Mouse (Mus musculus) hindbrain, embryonic 10.5 days (tissue): Measurements from ENCODE around the gene Ccdc110. TPM values are rescaled to one million over a fixed set of nuclear protein-coding genes. Genes with fewer than 3 reads are reported as not detected.
A peak's percentile ranks its signal among the peaks of the same experiment; 100 is the strongest.

ENCODE experiments used
- DNase-seq: peaks from one replicate; pipeline ENCODE4 v3.0.0-alpha.2; 2017; ENCODE audit warnings: low spot score
- H3K27ac ChIP-seq: fragments of 300-500 bp; sonication (generic); 2 replicates; pipeline ENCODE4 v1.5.1; 2016; ENCODE audit warnings: mild to moderate bottlenecking, moderate library complexity
- H3K27me3 ChIP-seq: fragments of 300-500 bp; sonication (generic); 2 replicates; pipeline ENCODE4 v1.6.1; 2016; ENCODE audit warnings: mild to moderate bottlenecking; ENCODE audit not compliant: poor library complexity, insufficient read depth, severe bottlenecking
- H3K36me3 ChIP-seq: fragments of 300-500 bp; sonication (generic); 2 replicates; pipeline ENCODE4 v1.6.1; 2016; ENCODE audit warnings: mild to moderate bottlenecking, moderate library complexity
- H3K4me1 ChIP-seq: fragments of 300-500 bp; sonication (generic); replicated peaks from 2 replicates; pipeline ENCODE4 v1.6.1; 2016; ENCODE audit warnings: mild to moderate bottlenecking
- H3K4me3 ChIP-seq: fragments of 300-500 bp; sonication (generic); 2 replicates; pipeline ENCODE4 v1.5.1; 2016; ENCODE audit warnings: mild to moderate bottlenecking, moderate library complexity
- H3K9me3 ChIP-seq: fragments of 300-500 bp; sonication (generic); 2 replicates; pipeline ENCODE4 v1.6.1; 2016; ENCODE audit warnings: mild to moderate bottlenecking, moderate library complexity
- WGBS: fragments of 180-500 bp; shearing (Covaris S2); methylation state at CpG from one replicate; pipeline ENCODE4 v1.1.7; 2016; 5-methylcytosine and 5-hydroxymethylcytosine counted together
- polyA plus RNA-seq: library from polyadenylated mRNA; unstranded; fragments of >200 nt; fragmentation: Nextera tagmentation; extraction: Ambion mirVana; gene quantifications from 2 replicates; pipeline ENCODE4 v1.2.1, GENCODE M21; 2016

Ccdc110 gene
- polyA plus RNA-seq = not detected in 2 replicates

- WGBS = 6% methylated on average over 23 of the region's 23 CpGs
Measured at GRCm38 (mm10) chr8:45934582-45935014, at the start of gene Ccdc110. Gene Ccdc110 (plus strand): TSS chr8:45934619.

GRCm38 (mm10) chr8:45885202-45885685, 49.2 kb upstream of the Ccdc110 start, which contains the start of gene Pdlim3:
Gene Pdlim3 (plus strand): TSS chr8:45885461.
- Histone ChIP-seq H3K27me3 (peaks cover 29% of the 10 kb centered on the region), H3K27ac (no peak within 1 kb of the TSS), H3K4me3 (peak within 1 kb of the TSS; percentile 54), H3K9me3 (no peaks in the 10 kb centered on the region), H3K36me3 (no peaks in the 10 kb centered on the region), H3K4me1 (peaks cover 15% of the 10 kb centered on the region)
- peak; percentile 54 for DNase-seq
- 2% methylated on average over 22 of the region's 22 CpGs for WGBS

More at GRCm38 (mm10) chr8:45934582-45935014, at the start of gene Ccdc110:
- Histone ChIP-seq H3K36me3 (no peaks in the 10 kb centered on the region), H3K4me1 (no peaks in the 10 kb centered on the region; the same call in 1 of the 2 replicates), H3K4me3 (peak within 1 kb of the TSS; percentile 50), H3K9me3 (peaks cover 8% of the 10 kb centered on the region), H3K27me3 (no peaks in the 10 kb centered on the region), H3K27ac (no peak within 1 kb of the TSS)
- DNase-seq = peak; percentile 93

GRCm38 (mm10) chr8:45885775-45886174, 48.6 kb upstream of the Ccdc110 start:
- peaks cover 29% of the 10 kb centered on the region for H3K27me3 ChIP-seq
- no peaks in the 10 kb centered on the region for H3K9me3 ChIP-seq

GRCm38 (mm10) chr8:45889737-45890136, 44.7 kb upstream of the Ccdc110 start:
- Histone ChIP-seq H3K27ac (no peak overlapping the region), H3K4me3 (no peak overlapping the region), H3K36me3 (no peaks in the 10 kb centered on the region), H3K4me1 (peaks cover 9% of the 10 kb centered on the region), H3K27me3 (peaks cover 13% of the 10 kb centered on the region), H3K9me3 (no peaks in the 10 kb centered on the region)
- WGBS = 93% methylated on average over 7 of the region's 7 CpGs
- DNase-seq = no peak

More at GRCm38 (mm10) chr8:45885775-45886174, 48.6 kb upstream of the Ccdc110 start:
- Histone ChIP-seq H3K27ac (no peak overlapping the region), H3K36me3 (no peaks in the 10 kb centered on the region), H3K4me3 (peak overlapping the region; percentile 54), H3K4me1 (peaks cover 15% of the 10 kb centered on the region)
- 35% methylated on average over 2 of the region's 2 CpGs for WGBS
- no peak for DNase-seq

GRCm38 (mm10) chr8:45896590-45896989, 37.8 kb upstream of the Ccdc110 start:
- H3K36me3 ChIP-seq = no peaks in the 10 kb centered on the region
- no peak for DNase-seq
- H3K27me3 ChIP-seq = no peaks in the 10 kb centered on the region
- no peak overlapping the region for H3K27ac ChIP-seq
- H3K4me1 ChIP-seq = peaks cover 4% of the 10 kb centered on the region; the same call in 1 of the 2 replicates
- no peak overlapping the region for H3K4me3 ChIP-seq
- WGBS = 87% methylated on average over 3 of the region's 3 CpGs
- peaks cover 4% of the 10 kb centered on the region; the same call in 1 of the 2 replicates for H3K9me3 ChIP-seq

GRCm38 (mm10) chr8:45899783-45900182, 34.6 kb upstream of the Ccdc110 start:
- Histone ChIP-seq H3K4me3 (no peak overlapping the region), H3K36me3 (no peaks in the 10 kb centered on the region), H3K9me3 (peaks cover 4% of the 10 kb centered on the region; the same call in 1 of the 2 replicates), H3K27me3 (no peaks in the 10 kb centered on the region), H3K27ac (no peak overlapping the region), H3K4me1 (peaks cover 4% of the 10 kb centered on the region; the same call in 1 of the 2 replicates)
- DNase-seq = no peak
- 72% methylated on average over 3 of the region's 3 CpGs for WGBS

GRCm38 (mm10) chr8:45901626-45902025, 32.8 kb upstream of the Ccdc110 start:
- Histone ChIP-seq H3K4me1 (peaks cover 4% of the 10 kb centered on the region; the same call in 1 of the 2 replicates), H3K27ac (no peak overlapping the region), H3K9me3 (no peaks in the 10 kb centered on the region), H3K36me3 (no peaks in the 10 kb centered on the region), H3K27me3 (no peaks in the 10 kb centered on the region), H3K4me3 (no peak overlapping the region)
- 79% methylated on average over 8 of the region's 8 CpGs for WGBS
- no peak for DNase-seq

GRCm38 (mm10) chr8:45903659-45904058, 30.8 kb upstream of the Ccdc110 start:
- WGBS = 53% methylated on average over 3 of the region's 3 CpGs
- no peaks in the 10 kb centered on the region for H3K9me3 ChIP-seq
- no peak for DNase-seq
- no peak overlapping the region for H3K27ac ChIP-seq
- no peak overlapping the region for H3K4me3 ChIP-seq
- peaks cover 4% of the 10 kb centered on the region; the same call in 1 of the 2 replicates for H3K4me1 ChIP-seq
- no peaks in the 10 kb centered on the region for H3K36me3 ChIP-seq
- H3K27me3 ChIP-seq = no peaks in the 10 kb centered on the region

- no peaks in the 10 kb centered on the region for H3K36me3 ChIP-seq
- DNase-seq = no peak
- H3K4me1 ChIP-seq = no peaks in the 10 kb centered on the region
- H3K27me3 ChIP-seq = no peaks in the 10 kb centered on the region
- H3K27ac ChIP-seq = no peak overlapping the region
- H3K4me3 ChIP-seq = no peak overlapping the region
- 89% methylated on average over 7 of the region's 7 CpGs for WGBS
- H3K9me3 ChIP-seq = no peaks in the 10 kb centered on the region
Measured at GRCm38 (mm10) chr8:45905591-45906250, 28.7 kb upstream of the Ccdc110 start.

GRCm38 (mm10) chr8:45906251-45906619, 28.2 kb upstream of the Ccdc110 start:
- no peak overlapping the region for H3K27ac ChIP-seq
- 94% methylated on average over 4 of the region's 4 CpGs for WGBS
- no peaks in the 10 kb centered on the region for H3K36me3 ChIP-seq
- no peaks in the 10 kb centered on the region for H3K9me3 ChIP-seq
- no peak for DNase-seq
- H3K27me3 ChIP-seq = no peaks in the 10 kb centered on the region
- H3K4me3 ChIP-seq = no peak overlapping the region
- no peaks in the 10 kb centered on the region for H3K4me1 ChIP-seq

GRCm38 (mm10) chr8:45913707-45914106, 20.7 kb upstream of the Ccdc110 start:
- no peak overlapping the region for H3K27ac ChIP-seq
- H3K4me3 ChIP-seq = no peak overlapping the region
- H3K36me3 ChIP-seq = no peaks in the 10 kb centered on the region
- DNase-seq = no peak
- no peaks in the 10 kb centered on the region for H3K9me3 ChIP-seq
- H3K27me3 ChIP-seq = no peaks in the 10 kb centered on the region
- WGBS = 85% methylated on average over 11 of the region's 11 CpGs
- 0 out of 2 replicates have a peak, but pooled peaks cover 4% of the 10 kb centered on the region for H3K4me1 ChIP-seq

GRCm38 (mm10) chr8:45916496-45916895, 17.9 kb upstream of the Ccdc110 start:
- Histone ChIP-seq H3K4me1 (0 out of 2 replicates have a peak, but pooled peaks cover 4% of the 10 kb centered on the region), H3K36me3 (no peaks in the 10 kb centered on the region), H3K27me3 (no peaks in the 10 kb centered on the region), H3K27ac (no peak overlapping the region), H3K4me3 (no peak overlapping the region), H3K9me3 (no peaks in the 10 kb centered on the region)
- no peak for DNase-seq
- 89% methylated on average over 3 of the region's 3 CpGs for WGBS

- Histone ChIP-seq H3K4me1 (0 out of 2 replicates have a peak, but pooled peaks cover 4% of the 10 kb centered on the region), H3K36me3 (no peaks in the 10 kb centered on the region), H3K9me3 (no peaks in the 10 kb centered on the region), H3K27me3 (no peaks in the 10 kb centered on the region), H3K27ac (no peak overlapping the region), H3K4me3 (no peak overlapping the region)
- no peak for DNase-seq
- WGBS = 82% methylated on average over 20 of the region's 20 CpGs
Measured at GRCm38 (mm10) chr8:45917040-45917679, 17.3 kb upstream of the Ccdc110 start.
